Mouse (Mus musculus) heart, adult 2 months (tissue): ENCODE data around the gene Pola2.

Experiments used
- CTCF ChIP-seq: fragments of 200-600 bp; IDR thresholded peaks from 2 replicates; pipeline ENCODE4 v1.8.1; 2022; ENCODE audit warnings: antibody characterized with exemption, mild to moderate bottlenecking, moderate library complexity
- EP300 ChIP-seq: fragments of 200-500 bp; IDR thresholded peaks from 2 replicates; pipeline ENCODE4 v1.6.1; 2011; ENCODE audit warnings: low read depth, low read length, control low read depth; ENCODE audit not compliant: insufficient read depth
- POLR2A ChIP-seq: fragments of 200-500 bp; IDR thresholded peaks from 2 replicates; pipeline ENCODE4 v1.6.1; 2011; ENCODE audit warnings: mild to moderate bottlenecking, low read depth, low read length, control low read depth; ENCODE audit not compliant: insufficient read depth

DNA sequence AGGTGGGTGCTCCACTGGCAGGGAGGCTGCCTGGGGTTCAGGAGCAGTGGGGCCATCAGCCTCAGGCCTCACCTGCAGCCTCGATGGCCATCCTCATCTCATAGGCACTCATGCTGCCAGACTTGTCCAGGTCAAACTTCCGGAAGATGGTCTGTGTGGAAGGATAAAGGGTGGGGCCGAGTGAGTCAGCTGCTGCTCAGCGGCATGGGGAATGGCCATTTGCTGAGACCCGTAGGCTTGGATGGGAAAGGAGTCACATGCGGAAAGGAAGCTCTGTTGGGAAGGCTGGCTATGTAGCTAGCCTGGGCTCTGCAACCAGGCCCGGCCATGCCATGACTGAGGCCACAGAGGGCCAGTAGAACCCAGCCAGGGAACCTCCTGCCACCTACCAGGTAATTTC lies 27.5 kb upstream of the Pola2 start:
- TF ChIP-seq POLR2A (no peak), CTCF (no peak), EP300 (no peak)
